Mouse (Mus musculus): ENCODE results near the gene Rps6kl1.
A peak's percentile ranks its signal among the peaks of the same experiment; 100 is the strongest.

GRCm38 (mm10) chr12:85106292-85106691 is 44.8 kb downstream of the Rps6kl1 start:
- TF ChIP-seq CTCF (conservative IDR thresholded peaks at IDR 0.05; ENCODE audit: low read length) = no peak
- peak; percentile 57; the same call in 1 of the 2 replicates for TF ChIP-seq POU5F1 (IDR thresholded peaks at IDR 0.05; ENCODE audit: borderline replicate concordance, low read length)
